Mouse (Mus musculus) liver, embryonic 14.5 days (tissue): ENCODE results near the gene Spc24. TPM values are rescaled to one million over a fixed set of nuclear protein-coding genes. Genes with fewer than 3 reads are reported as not detected.
"Not testable (repeated sequence)": the region's sequence is repeated elsewhere in the genome, so short reads cannot be mapped to it uniquely, and the experiment has no call there.

ENCODE experiments used
- ATAC-seq: fragments of 200-750 bp; cut with Nextera tagmentation; 2 replicates; pipeline ENCODE4 v1.8.0; 2017; ENCODE audit warnings: moderate number of reproducible peaks, mild to moderate bottlenecking, moderate library complexity; ENCODE audit not compliant: insufficient read depth
- DNase-seq, 3 experiments: peaks; one replicate each; pipeline ENCODE4 v3.0.0-alpha.2; 2012 to 2013; ENCODE audit warnings: low read depth in 3 of 3, low spot score in 3 of 3
- H3K27ac ChIP-seq: fragments of 300-500 bp; sonication (generic); 2 replicates; pipeline ENCODE4 v1.5.1; 2014; ENCODE audit warnings: moderate library complexity, mild to moderate bottlenecking, control low read depth, inconsistent platforms
- H3K27me3 ChIP-seq: fragments of 300-500 bp; sonication (generic); 2 replicates; pipeline ENCODE4 v1.6.1; 2014; ENCODE audit warnings: mild to moderate bottlenecking, low read length, moderate library complexity; ENCODE audit not compliant: control insufficient read depth, insufficient read depth
- H3K36me3 ChIP-seq: fragments of 300-500 bp; sonication (generic); replicated peaks from 2 replicates; pipeline ENCODE4 v1.6.1; 2014; ENCODE audit warnings: low read depth; ENCODE audit not compliant: control insufficient read depth, insufficient read depth
- H3K4me1 ChIP-seq, 2 experiments: fragments of 200-500 bp in 1 of 2; fragments of 300-500 bp in 1 of 2; sonication (generic) in 1 of 2; replicated peaks; 2 replicates each; pipeline ENCODE4 v1.6.1; 2012 to 2014; ENCODE audit warnings: antibody characterized with exemption in 1 of 2, inconsistent platforms in 1 of 2, low read length in 1 of 2; ENCODE audit not compliant: control insufficient read depth in 2 of 2, insufficient read depth in 2 of 2
- H3K4me2 ChIP-seq: fragments of 300-500 bp; sonication (generic); 2 replicates; pipeline ENCODE4 v1.6.1; 2014; ENCODE audit warnings: low read depth, mild to moderate bottlenecking, control low read depth, moderate library complexity
- H3K4me3 ChIP-seq, 2 experiments: fragments of 200-500 bp in 1 of 2; fragments of 300-500 bp in 1 of 2; sonication (generic) in 1 of 2; 2 replicates each; pipeline ENCODE4 v1.5.1; 2012 to 2014; ENCODE audit warnings: low read depth in 2 of 2, low read length in 2 of 2, mild to moderate bottlenecking in 2 of 2, control low read depth in 1 of 2, inconsistent platforms in 1 of 2, moderate library complexity in 1 of 2; ENCODE audit not compliant: insufficient read depth in 1 of 2
- H3K9ac ChIP-seq: fragments of 300-500 bp; sonication (generic); replicated peaks from 2 replicates; pipeline ENCODE4 v1.6.1; 2014; ENCODE audit warnings: mild to moderate bottlenecking, control low read depth, moderate library complexity
- H3K9me3 ChIP-seq: fragments of 300-500 bp; sonication (generic); 2 replicates; pipeline ENCODE4 v1.6.1; 2016; ENCODE audit warnings: low read length, mixed read lengths; ENCODE audit not compliant: control insufficient read depth
- CTCF ChIP-seq: IDR thresholded peaks from 2 replicates; pipeline ENCODE4 v1.5.1; 2016; ENCODE audit warnings: antibody characterized with exemption, low read depth, control low read depth
- EP300 ChIP-seq: IDR thresholded peaks from 2 replicates; pipeline ENCODE4 v1.6.1; 2016; ENCODE audit warnings: antibody characterized with exemption, low read depth
- WGBS: fragments of 180-500 bp; shearing (Covaris S2); extraction: QIAGEN DNeasy Blood & Tissue Kit; methylation state at CpG from one replicate; pipeline ENCODE4 v1.1.7; 2014; ENCODE audit not compliant: insufficient replicate concordance; 5-methylcytosine and 5-hydroxymethylcytosine counted together
- polyA plus RNA-seq, 2 experiments: library from polyadenylated mRNA; depleted of rRNA in 1 of 2; stranded (reverse) in 1 of 2; unstranded in 1 of 2; fragments of >200 nt; fragmentation: Nextera tagmentation in 1 of 2; extraction: Ambion mirVana in 1 of 2; gene quantifications; 2 replicates each; pipeline versions ENCODE4 v1.2.1 to v1.2.3; 2012 to 2014

Spc24 gene
- polyA plus RNA-seq, 2 experiments, result 52.4 to 92.2 TPM

- Histone ChIP-seq H3K4me1 (no peaks in the 10 kb centered on the region), H3K9me3 (no peaks in the 10 kb centered on the region), H3K4me3 (no peak overlapping the region), H3K36me3 (peaks cover 5% of the 10 kb centered on the region), H3K9ac (no peak overlapping the region), H3K27ac (no peak overlapping the region), H3K4me2 (no peak overlapping the region), H3K27me3 (no peaks in the 10 kb centered on the region)
- 56% methylated on average over 3 of the region's 3 CpGs for WGBS
- ATAC-seq (no peak), DNase-seq (no peak)
- TF ChIP-seq CTCF, result no peak
- TF ChIP-seq EP300, result no peak
Measured at GRCm38 (mm10) chr9:21777726-21778125, 17.6 kb upstream of the Spc24 start.

GRCm38 (mm10) chr9:21774353-21774752 is 14.2 kb upstream of the Spc24 start:
- Histone ChIP-seq H3K27ac (no peak overlapping the region), H3K4me2 (no peak overlapping the region), H3K9me3 (no peaks in the 10 kb centered on the region), H3K9ac (no peak overlapping the region), H3K4me1 (no peaks in the 10 kb centered on the region), H3K36me3 (peaks cover 5% of the 10 kb centered on the region), H3K4me3 (no peak overlapping the region), H3K27me3 (no peaks in the 10 kb centered on the region)
- TF ChIP-seq EP300 (no peak), CTCF (no peak)
- ATAC-seq (no peak), DNase-seq (no peak)
- WGBS, result 81% methylated on average over 16 of the region's 16 CpGs

GRCm38 (mm10) chr9:21773396-21773795 is 13.3 kb upstream of the Spc24 start:
- not testable (repeated sequence) for H3K9me3 ChIP-seq, H3K4me2 ChIP-seq, ATAC-seq, H3K9ac ChIP-seq, DNase-seq, H3K36me3 ChIP-seq, H3K4me3 ChIP-seq, H3K4me1 ChIP-seq, H3K27ac ChIP-seq, H3K27me3 ChIP-seq
- 67% methylated on average over 5 of the region's 5 CpGs for WGBS

- Histone ChIP-seq H3K4me3 (no peak overlapping the region), H3K27ac (no peak overlapping the region), H3K27me3 (no peaks in the 10 kb centered on the region), H3K4me1 (no peaks in the 10 kb centered on the region), H3K36me3 (no peaks in the 10 kb centered on the region; the same call in 1 of the 2 replicates), H3K4me2 (no peak overlapping the region), H3K9ac (no peak overlapping the region), H3K9me3 (no peaks in the 10 kb centered on the region)
- WGBS, result 78% methylated on average over 26 of the region's 26 CpGs
- no peak for DNase-seq
- no peak for TF ChIP-seq CTCF
- ATAC-seq, result no peak
Measured at GRCm38 (mm10) chr9:21769558-21770183, 9.6 kb upstream of the Spc24 start.

GRCm38 (mm10) chr9:21768511-21769411 is 8.7 kb upstream of the Spc24 start:
- Histone ChIP-seq H3K9ac (no peak overlapping the region), H3K9me3 (no peaks in the 10 kb centered on the region), H3K4me3 (no peak overlapping the region), H3K36me3 (no peaks in the 10 kb centered on the region; the same call in 1 of the 2 replicates), H3K27ac (no peak overlapping the region), H3K27me3 (no peaks in the 10 kb centered on the region), H3K4me1 (no peaks in the 10 kb centered on the region; a peak in 1 of 4 replicates), H3K4me2 (no peak overlapping the region)
- DNase-seq (no peak), ATAC-seq (no peak)
- TF ChIP-seq EP300 (no peak), CTCF (no peak)
- WGBS, result 71% methylated on average over 13 of the region's 13 CpGs
